Mouse (Mus musculus) cerebellum, postnatal 36 days (tissue): ENCODE measurements at regions not wholly inside any gene's neighbourhood (a gene's known extent, or its start where the extent isn't known, plus 50 kb on each side); places are given as distances from the start of the nearest gene placed in this dataset.

Experiments used
- DNase-seq, 2 experiments: peaks; one replicate each; pipeline ENCODE4 v3.0.0; 2021 to 2022; ENCODE audit warnings: mixed read lengths in 2 of 2

GRCm38 (mm10) chr5:43138931-43139486 is 94.0 kb upstream of the Cpeb2 start:
- no peak for DNase-seq

- DNase-seq: no peak
Observed at GRCm38 (mm10) chr5:43139813-43140212, 93.2 kb upstream of the Cpeb2 start.

- DNase-seq: no peak
Observed at GRCm38 (mm10) chr5:43145939-43146338, 87.0 kb upstream of the Cpeb2 start.

DNA sequence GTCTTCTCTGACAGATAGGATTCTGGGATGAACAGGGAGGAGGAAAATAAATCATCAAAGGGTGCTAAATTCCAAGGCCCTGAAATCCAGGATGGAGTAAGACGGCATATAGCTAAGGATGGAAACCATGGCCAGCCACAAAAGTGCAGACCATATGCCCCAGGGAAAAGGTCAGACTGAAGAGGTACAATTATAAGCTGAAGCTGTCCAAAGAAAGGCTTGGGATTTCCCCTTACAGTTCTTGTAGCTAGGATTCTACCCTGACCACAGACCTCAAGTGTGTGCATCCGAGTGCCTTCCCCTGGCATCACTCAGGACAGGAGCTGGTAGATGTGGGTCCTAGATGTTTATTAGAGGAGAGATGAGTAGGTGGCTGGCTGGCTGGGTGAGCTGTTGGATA is 86.0 kb upstream of the Cpeb2 start:
- DNase-seq: no peak

DNA sequence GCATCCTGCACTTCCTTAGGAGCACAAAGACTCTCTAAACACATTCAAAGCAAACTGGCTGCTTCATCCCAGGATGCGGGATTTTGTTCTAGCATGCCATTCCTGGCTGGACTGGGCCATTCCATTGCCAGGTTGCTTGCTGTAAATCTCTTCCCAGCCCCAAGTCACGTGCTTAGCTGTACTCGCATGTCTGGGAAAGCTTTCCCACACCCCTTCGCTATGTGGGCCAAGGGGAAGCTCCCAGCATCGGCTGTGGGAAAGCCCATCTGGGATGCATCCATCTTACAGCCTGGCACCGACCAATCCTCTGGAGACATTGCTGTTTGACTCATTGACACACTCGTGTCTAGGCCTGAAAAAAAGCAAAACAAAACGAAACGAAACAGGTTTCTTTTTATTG is 84.5 kb upstream of the Cpeb2 start:
- DNase-seq: peak in 1 of 2 experiments; percentile 7

DNA sequence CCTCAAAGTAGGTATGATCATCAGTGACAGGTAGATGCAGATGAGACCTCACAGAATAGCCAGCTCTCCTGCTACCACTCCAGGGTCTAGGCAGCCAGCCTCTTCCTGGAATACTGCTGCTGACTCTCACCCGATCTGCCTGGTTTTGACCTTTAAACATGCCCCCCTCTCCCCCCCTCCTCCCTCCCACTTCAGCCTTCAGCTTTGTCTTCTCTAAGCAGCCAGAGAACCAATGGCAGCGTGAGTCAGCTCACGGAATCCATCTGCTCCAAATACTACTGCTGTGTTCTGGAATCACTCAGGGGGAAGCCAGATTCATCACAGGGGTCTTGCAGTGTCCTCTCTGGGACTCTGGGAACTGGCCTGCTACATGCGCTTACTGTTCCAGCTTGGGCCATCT is 83.4 kb upstream of the Cpeb2 start:
- DNase-seq: peak; percentile 27 to 28

DNA sequence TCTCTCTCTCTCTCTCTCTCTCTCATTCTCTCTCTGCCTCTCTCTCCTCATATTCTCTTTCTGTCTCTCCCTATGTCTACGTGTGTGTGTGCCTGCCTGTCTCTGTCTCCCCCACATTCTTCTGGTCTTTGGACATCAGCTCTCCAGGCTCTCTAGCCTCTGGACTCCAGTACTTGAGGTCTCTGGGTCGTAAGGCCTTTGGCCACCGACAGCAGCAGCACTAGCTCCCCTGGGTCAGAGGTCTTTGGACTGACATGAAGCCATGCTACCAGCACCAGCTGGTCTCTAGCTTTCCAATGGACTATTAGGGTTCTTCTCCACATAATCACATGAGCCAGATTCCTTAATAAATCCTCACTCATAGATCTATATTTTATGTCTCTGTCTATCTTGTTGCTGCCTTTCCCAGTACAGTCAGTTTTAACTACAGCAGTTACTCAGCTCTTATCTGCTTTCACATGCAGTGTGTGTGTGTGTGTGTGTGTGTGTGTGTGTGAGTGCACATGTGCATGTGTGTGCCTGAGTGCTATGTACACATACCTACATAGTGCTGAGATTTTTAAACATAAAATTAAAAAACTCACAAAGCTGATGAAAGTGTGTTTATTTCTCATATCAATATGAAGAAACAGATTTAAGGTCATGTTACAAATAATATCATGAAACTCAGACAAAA is 81.7 kb upstream of the Cpeb2 start:
- no peak for DNase-seq

DNA sequence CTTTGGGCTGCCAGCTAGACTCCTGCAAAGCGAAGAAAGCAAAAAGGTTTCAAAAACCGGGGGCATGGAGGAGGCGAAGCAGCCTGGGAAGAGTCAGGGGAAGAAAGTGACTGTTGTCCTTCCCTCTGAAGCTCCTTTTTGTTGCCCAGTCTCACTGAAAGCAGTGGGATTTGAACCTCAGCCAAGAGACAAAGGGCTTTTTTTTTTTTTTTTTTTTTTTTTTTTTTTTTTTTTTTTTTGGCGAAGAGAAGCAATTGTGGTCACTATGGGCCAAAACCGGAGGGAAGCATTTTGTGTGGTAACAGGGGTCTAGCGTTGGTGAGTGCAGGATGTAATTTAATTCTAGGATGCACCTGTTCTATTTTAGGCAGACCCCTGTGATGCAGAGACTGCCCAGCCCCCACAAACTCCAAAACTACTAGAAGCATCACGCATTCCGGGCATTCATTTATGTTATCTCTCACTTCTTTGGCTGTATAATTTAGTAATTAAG is 80.8 kb upstream of the Cpeb2 start:
- DNase-seq: peak; percentile 10 to 27

DNA sequence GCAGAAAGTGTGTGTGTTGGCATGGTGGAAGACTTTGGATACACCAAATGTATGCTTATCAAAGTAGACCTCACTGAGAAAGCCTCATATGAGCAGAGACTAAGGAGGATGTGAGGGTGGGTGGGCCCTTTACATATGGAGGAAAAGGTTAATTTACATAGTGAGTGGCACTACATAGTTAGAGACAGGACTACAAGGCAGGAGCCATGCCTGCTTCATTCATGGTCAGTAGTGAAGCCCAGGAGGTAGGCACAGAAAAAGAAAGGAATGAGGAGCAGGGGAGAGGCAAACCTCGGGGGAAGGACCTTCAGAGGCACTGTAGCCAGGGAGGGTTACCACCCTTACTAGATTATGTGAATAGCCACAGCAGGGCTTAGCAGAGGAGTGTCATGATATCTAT is 80.1 kb upstream of the Cpeb2 start:
- DNase-seq: no peak

DNA sequence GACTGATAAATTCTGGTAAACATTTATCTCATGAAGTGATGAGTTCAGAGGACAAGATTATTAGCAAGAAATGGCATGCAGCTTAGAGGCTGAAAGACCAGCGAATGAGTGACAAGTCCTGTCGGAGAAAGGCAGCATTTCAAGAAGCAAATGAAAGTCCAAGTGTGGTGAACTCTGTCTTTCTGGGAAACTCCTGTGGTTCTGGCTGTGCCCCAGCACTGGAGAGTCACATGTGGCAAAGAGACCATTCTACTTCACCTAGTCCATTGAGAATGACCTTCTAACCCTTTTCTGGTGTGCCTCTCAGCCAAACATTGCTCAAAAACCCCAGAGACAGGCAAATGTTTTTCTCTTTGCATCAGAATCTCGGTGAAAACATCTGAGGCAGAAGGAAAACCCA is 76.2 kb upstream of the Cpeb2 start:
- no peak for DNase-seq

- no peak for DNase-seq
Observed at GRCm38 (mm10) chr5:43160140-43160539, 72.8 kb upstream of the Cpeb2 start.

- DNase-seq: no peak
Observed at GRCm38 (mm10) chr5:43181475-43181874, 51.5 kb upstream of the Cpeb2 start.
